Mouse (Mus musculus): ENCODE measurements around the gene Atp2b2. TPM values are rescaled to one million over a fixed set of nuclear protein-coding genes. Genes with fewer than 3 reads are reported as not detected.

The Atp2b2 gene
- polyA plus RNA-seq, 1 experiment: 0.07 TPM

DNA sequence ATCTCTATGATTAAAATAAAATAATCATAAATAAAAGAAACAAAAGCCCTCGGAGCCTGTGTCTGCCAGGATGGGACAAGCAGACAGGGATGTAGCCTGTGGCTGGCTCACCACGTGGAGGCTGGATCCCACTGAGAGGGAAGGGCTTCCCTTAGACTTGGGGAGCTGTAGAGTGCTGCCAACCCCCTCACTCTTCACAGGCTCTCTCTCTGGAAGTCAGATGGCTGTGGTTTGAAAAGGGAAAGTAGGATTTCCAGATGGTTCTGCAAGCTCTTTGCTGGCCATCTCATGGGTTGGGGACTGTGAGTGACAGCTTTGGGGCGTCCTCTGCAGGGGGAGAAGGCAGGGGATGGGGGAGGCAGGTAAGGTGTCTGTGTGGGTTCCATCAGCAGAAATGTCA lies 163.0 kb downstream of the Atp2b2 start:
- Histone ChIP-seq H3K27me3 (ENCODE audit: control insufficient read depth, insufficient read depth, low read length) (no peaks in the 10 kb centered on the region), H3K36me3 (ENCODE audit: control insufficient read depth, insufficient read depth, low read length) (no peaks in the 10 kb centered on the region), H3K4me1 (ENCODE audit: control insufficient read depth, insufficient read depth, insufficient read length) (no peaks in the 10 kb centered on the region), H3K4me3 (ENCODE audit: extremely low read depth, insufficient read depth, insufficient read length) (no peak overlapping the region), H3K27ac (ENCODE audit: insufficient read depth, low read length) (no peak overlapping the region)
- no peak for TF ChIP-seq POLR2A (IDR thresholded peaks at IDR 0.05; ENCODE audit: low read depth, low read length)
- TF ChIP-seq CTCF (IDR thresholded peaks at IDR 0.05; ENCODE audit: extremely low read depth, insufficient read depth, insufficient read length, insufficient replicate concordance): no peak
- no peak for DNase-seq (ENCODE audit: low read depth in 1 of 2, low spot score in 2 of 2)
- WGBS: 61% methylated on average over 3 of the region's 3 CpGs

DNA sequence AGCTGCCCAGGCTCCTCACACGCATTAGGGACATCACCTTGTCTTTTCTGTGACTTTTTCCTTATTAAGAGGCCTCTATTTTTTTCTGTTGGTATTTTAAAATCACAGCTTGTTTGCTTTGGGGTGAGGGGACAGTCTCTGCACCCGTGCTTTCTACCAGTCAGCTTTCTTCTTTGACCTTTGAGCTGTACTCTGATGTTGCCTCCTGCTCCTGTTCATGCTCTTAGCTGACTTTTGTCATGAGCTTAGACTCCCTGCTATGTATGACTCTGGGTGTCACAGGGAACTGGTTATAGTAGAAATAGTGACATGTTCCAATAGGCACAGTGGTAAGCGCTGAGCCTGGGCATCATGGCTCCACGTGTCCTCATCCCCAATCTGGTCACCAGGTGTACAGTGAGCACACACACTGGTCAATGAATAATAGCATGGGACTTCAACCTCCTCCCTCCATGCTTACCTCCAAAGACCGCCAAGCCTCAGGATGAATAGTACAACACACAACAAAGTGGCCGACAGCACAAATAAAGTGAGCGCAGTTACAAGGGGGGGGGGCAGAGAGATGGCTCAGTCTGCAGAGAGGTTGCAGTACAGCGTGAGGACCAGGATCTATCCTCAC lies 163.8 kb downstream of the Atp2b2 start:
- TF ChIP-seq CTCF (IDR thresholded peaks at IDR 0.05; ENCODE audit: extremely low read depth, insufficient read depth, insufficient read length, insufficient replicate concordance) (no peak), POLR2A (IDR thresholded peaks at IDR 0.05; ENCODE audit: low read depth, low read length) (no peak)
- H3K36me3 ChIP-seq (ENCODE audit: control insufficient read depth, insufficient read depth, low read length): no peaks in the 10 kb centered on the region
- no peak for DNase-seq (ENCODE audit: low read depth in 1 of 2, low spot score in 2 of 2)
- no peak overlapping the region for H3K27ac ChIP-seq (ENCODE audit: insufficient read depth, low read length)
- WGBS: 85% methylated on average over 8 of the region's 8 CpGs
- no peaks in the 10 kb centered on the region for H3K27me3 ChIP-seq (ENCODE audit: control insufficient read depth, insufficient read depth, low read length)
- H3K4me3 ChIP-seq (ENCODE audit: extremely low read depth, insufficient read depth, insufficient read length): no peak overlapping the region
- H3K4me1 ChIP-seq (ENCODE audit: control insufficient read depth, insufficient read depth, insufficient read length): no peaks in the 10 kb centered on the region

DNA sequence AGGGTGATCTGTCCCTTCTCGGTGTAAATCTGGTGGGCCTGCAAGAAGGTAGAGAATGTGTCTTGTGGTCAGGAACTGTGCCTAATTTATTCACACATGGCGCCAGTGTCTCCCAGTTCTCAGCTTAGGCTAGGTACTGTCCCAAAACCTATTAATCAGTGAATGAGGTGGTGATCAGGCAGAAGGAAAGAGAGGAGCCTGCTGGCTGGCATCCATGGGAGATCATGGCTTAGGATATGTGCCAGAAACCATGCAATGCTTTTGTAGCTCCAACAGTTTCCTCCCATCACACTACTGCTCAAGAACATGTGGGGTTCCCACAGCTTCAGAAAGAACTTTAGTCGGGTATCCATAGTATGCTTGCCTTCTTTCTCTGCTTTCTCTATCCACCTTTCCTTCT lies 165.8 kb downstream of the Atp2b2 start:
- 81% methylated on average over 3 of the region's 3 CpGs for WGBS
- Histone ChIP-seq H3K27me3 (ENCODE audit: control insufficient read depth, insufficient read depth, low read length) (no peaks in the 10 kb centered on the region), H3K36me3 (ENCODE audit: control insufficient read depth, insufficient read depth, low read length) (no peaks in the 10 kb centered on the region), H3K4me1 (ENCODE audit: control insufficient read depth, insufficient read depth, insufficient read length) (no peaks in the 10 kb centered on the region), H3K4me3 (ENCODE audit: extremely low read depth, insufficient read depth, insufficient read length) (no peak overlapping the region), H3K27ac (ENCODE audit: insufficient read depth, low read length) (no peak overlapping the region)
- no peak for DNase-seq (ENCODE audit: low read depth in 1 of 2, low spot score in 2 of 2)
- TF ChIP-seq POLR2A (IDR thresholded peaks at IDR 0.05; ENCODE audit: low read depth, low read length) (no peak), CTCF (IDR thresholded peaks at IDR 0.05; ENCODE audit: extremely low read depth, insufficient read depth, insufficient read length, insufficient replicate concordance) (no peak)

DNA sequence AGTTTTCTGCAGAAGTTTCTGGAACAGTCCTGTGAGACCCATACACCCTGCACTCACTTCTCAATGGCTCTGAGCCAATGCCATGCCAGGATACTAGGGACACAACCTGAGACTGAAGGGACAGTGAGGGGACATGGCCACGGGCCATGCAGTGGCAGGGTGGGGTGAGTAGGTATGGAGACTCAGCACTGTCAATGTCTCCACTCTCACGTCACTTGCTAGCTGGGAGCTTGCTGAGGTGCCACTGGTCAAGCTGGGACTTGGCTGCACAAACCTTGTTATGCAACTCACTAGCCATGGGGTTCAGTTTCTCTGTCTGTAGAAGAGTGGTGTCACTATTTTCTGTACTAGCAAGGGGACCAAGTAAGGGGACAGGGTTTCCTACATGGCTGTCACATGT lies 167.2 kb downstream of the Atp2b2 start:
- no peaks in the 10 kb centered on the region for H3K27me3 ChIP-seq (ENCODE audit: control insufficient read depth, insufficient read depth, low read length)
- no peak for DNase-seq (ENCODE audit: low read depth in 1 of 2, low spot score in 2 of 2)
- H3K27ac ChIP-seq (ENCODE audit: insufficient read depth, low read length): no peak overlapping the region
- H3K4me1 ChIP-seq (ENCODE audit: control insufficient read depth, insufficient read depth, insufficient read length): no peaks in the 10 kb centered on the region
- TF ChIP-seq CTCF (IDR thresholded peaks at IDR 0.05; ENCODE audit: extremely low read depth, insufficient read depth, insufficient read length, insufficient replicate concordance): no peak
- no peak for TF ChIP-seq POLR2A (IDR thresholded peaks at IDR 0.05; ENCODE audit: low read depth, low read length)
- WGBS: 74% methylated on average over 2 of the region's 2 CpGs
- no peaks in the 10 kb centered on the region for H3K36me3 ChIP-seq (ENCODE audit: control insufficient read depth, insufficient read depth, low read length)
- H3K4me3 ChIP-seq (ENCODE audit: extremely low read depth, insufficient read depth, insufficient read length): no peak overlapping the region

DNA sequence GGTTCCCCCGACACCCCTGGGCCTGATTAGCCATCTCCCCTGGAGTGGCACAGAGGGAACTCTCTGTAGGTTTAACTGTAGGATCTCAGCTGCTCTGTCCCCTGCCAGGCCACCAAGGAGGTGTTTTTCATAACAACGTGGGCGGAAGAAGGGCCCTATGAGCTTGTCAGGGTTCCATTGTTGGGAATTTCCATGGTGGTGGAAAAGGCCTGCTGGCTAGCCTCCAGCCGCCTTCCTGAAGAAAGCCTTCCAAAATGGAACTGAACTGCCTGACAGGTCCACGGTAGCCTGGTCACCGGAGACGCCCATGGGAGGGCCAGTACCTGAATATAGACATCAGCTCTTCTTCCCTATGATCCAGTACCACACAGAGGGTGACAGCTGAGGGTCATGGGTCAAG lies 169.8 kb downstream of the Atp2b2 start:
- H3K4me3 ChIP-seq (ENCODE audit: extremely low read depth, insufficient read depth, insufficient read length): no peak overlapping the region
- 76% methylated on average over 7 of the region's 7 CpGs for WGBS
- H3K27ac ChIP-seq (ENCODE audit: insufficient read depth, low read length): no peak overlapping the region
- no peak for TF ChIP-seq CTCF (IDR thresholded peaks at IDR 0.05; ENCODE audit: extremely low read depth, insufficient read depth, insufficient read length, insufficient replicate concordance)
- no peak for TF ChIP-seq POLR2A (IDR thresholded peaks at IDR 0.05; ENCODE audit: low read depth, low read length)
- no peaks in the 10 kb centered on the region for H3K27me3 ChIP-seq (ENCODE audit: control insufficient read depth, insufficient read depth, low read length)
- H3K4me1 ChIP-seq (ENCODE audit: control insufficient read depth, insufficient read depth, insufficient read length): no peaks in the 10 kb centered on the region
- DNase-seq (ENCODE audit: low read depth in 1 of 2, low spot score in 2 of 2): no peak
- no peaks in the 10 kb centered on the region for H3K36me3 ChIP-seq (ENCODE audit: control insufficient read depth, insufficient read depth, low read length)

DNA sequence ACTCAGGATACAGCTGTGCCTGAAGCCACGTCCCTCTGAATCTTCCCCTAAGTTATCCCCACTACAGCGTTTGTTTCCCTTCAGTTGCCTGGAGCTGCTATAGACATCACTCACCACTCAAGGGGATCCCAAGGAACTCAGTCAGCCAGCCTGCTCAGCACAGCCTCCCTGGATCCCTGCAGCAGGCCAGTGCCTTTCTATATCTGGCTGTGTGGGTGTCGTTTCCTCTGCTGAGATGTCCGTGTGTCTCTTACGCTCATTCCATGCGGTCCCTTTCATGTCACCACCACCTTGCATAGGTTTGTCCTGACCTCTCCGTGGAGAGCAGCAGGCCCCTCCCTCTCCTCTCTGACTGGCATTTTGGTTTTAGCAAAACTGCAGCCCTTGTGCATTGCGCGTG lies 171.6 kb downstream of the Atp2b2 start:
- no peaks in the 10 kb centered on the region for H3K4me1 ChIP-seq (ENCODE audit: control insufficient read depth, insufficient read depth, insufficient read length)
- no peak for DNase-seq (ENCODE audit: low read depth in 1 of 2, low spot score in 2 of 2)
- H3K27ac ChIP-seq (ENCODE audit: insufficient read depth, low read length): no peak overlapping the region
- no peak overlapping the region for H3K4me3 ChIP-seq (ENCODE audit: extremely low read depth, insufficient read depth, insufficient read length)
- no peaks in the 10 kb centered on the region for H3K36me3 ChIP-seq (ENCODE audit: control insufficient read depth, insufficient read depth, low read length)
- no peak for TF ChIP-seq POLR2A (IDR thresholded peaks at IDR 0.05; ENCODE audit: low read depth, low read length)
- TF ChIP-seq CTCF (IDR thresholded peaks at IDR 0.05; ENCODE audit: extremely low read depth, insufficient read depth, insufficient read length, insufficient replicate concordance): no peak
- H3K27me3 ChIP-seq (ENCODE audit: control insufficient read depth, insufficient read depth, low read length): no peaks in the 10 kb centered on the region
- 73% methylated on average over 9 of the region's 9 CpGs for WGBS

DNA sequence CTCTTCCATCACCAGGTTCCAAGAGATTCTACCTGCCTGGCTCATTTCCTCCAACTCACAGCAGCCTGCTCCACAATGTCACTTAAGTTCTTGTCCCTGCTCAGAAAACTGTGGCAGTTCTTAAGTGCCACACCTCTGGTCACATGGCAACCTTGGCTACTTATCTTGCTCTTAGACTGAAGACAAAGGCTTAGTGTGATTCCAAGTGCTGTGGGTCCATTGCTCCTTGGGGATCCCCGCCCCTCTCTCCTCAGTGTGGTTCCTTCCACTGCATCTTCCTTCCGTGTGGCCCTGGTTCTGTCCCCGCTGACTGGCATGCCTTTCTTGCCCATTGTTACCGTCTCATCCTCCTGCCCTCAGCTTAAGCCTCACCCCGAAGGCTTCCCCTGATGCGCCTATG lies 173.9 kb downstream of the Atp2b2 start:
- Histone ChIP-seq H3K36me3 (ENCODE audit: control insufficient read depth, insufficient read depth, low read length) (no peaks in the 10 kb centered on the region), H3K27me3 (ENCODE audit: control insufficient read depth, insufficient read depth, low read length) (no peaks in the 10 kb centered on the region), H3K4me1 (ENCODE audit: control insufficient read depth, insufficient read depth, insufficient read length) (no peaks in the 10 kb centered on the region), H3K27ac (ENCODE audit: insufficient read depth, low read length) (no peak overlapping the region), H3K4me3 (ENCODE audit: extremely low read depth, insufficient read depth, insufficient read length) (no peak overlapping the region)
- TF ChIP-seq CTCF (IDR thresholded peaks at IDR 0.05; ENCODE audit: extremely low read depth, insufficient read depth, insufficient read length, insufficient replicate concordance) (no peak), POLR2A (IDR thresholded peaks at IDR 0.05; ENCODE audit: low read depth, low read length) (no peak)
- no peak for DNase-seq (ENCODE audit: low read depth in 1 of 2, low spot score in 2 of 2)
- WGBS: 78% methylated on average over 6 of the region's 6 CpGs
